Mouse (Mus musculus): ENCODE measurements around the gene Nxf1.

The Nxf1 gene

DNA sequence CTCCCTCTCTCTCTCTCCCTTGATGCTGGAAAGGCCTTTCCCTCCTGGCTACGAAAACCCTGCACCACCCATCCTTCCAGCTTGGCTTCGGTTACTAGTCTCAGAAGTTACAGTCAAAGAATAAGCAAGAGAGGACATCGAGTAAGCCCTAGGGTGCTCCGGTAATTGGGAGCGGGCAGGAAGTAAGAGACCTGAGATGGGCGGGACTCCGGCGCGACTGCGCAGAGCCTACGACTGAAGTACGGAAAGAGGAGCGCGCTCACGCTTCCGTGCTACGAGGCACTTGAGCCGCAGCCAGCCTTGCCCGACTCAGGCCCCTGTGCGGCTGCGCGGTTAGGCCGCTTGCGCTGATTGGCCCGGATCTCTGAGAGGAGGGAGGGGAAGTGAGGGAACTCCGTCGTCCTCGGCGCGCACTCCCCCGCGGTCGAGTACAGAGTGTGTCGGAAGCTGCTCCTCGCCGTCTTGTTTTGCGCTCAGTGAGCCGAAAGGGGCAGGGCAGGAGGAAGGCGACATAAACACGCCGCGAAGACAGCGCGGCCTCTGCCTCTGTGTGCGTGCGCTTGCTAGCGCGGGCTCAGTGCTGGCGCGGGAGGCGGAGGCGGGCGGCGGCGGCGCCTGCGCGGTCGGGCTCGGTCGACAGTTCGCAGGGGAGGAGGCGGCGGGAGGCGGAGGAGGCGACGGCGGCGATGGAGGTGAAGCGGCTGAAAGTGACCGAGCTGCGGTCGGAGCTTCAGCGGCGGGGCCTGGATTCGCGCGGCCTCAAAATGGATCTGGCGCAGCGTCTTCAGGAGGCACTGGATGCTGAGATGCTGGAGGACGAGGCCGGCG lies 62.9 kb downstream of the Nxf1 start, which contains the start of gene Hnrnpul2:
TSS of gene Hnrnpul2 (plus strand) at position 415 of the 828 bp plus-strand sequence.
- peak; percentile 96 for DNase-seq (ENCODE audit: low read depth, low spot score)

All from embryo, embryonic 11.5 days (tissue).